Mouse (Mus musculus) G1E (cell line): ENCODE measurements around the gene Bbs2.
"Not testable (repeated sequence)": the region's sequence is repeated elsewhere in the genome, so short reads cannot be mapped to it uniquely, and the experiment has no call there.

Experiments used
- CTCF ChIP-seq: IDR thresholded peaks from 2 replicates; pipeline ENCODE4 v1.5.1; 2012; ENCODE audit warnings: low read depth, low read length, inconsistent platforms, mixed read lengths
- GATA1 ChIP-seq: IDR thresholded peaks from 2 replicates; pipeline ENCODE4 v1.6.1; 2012; ENCODE audit warnings: borderline replicate concordance, low read length, inconsistent platforms, mixed read lengths

DNA sequence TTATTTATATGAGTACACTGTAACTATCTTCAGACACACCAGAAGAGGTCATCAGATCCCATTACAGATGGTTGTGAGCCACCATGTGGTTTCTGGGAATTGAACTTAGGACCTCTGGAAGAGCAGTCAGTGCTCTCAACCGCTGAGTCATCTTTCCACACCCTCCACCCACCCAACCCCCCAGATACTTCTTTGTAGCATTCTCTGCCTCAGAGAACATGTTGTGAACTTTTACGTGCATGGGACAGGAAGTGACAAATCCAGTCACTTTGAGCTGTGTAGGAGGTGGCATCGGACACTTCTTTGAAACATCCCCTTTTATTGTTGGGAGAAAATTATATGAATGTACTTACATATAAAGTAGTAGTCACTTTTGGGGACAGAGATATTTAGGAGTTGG lies 35.9 kb upstream of the Bbs2 start:
- not testable (repeated sequence) for TF ChIP-seq GATA1, CTCF
